In genomic region chr11:16412609-16413008, GRCm38 (mm10) we compare ENCODE assay signal across 7 mouse cellular contexts.
A peak's percentile ranks its signal among the peaks of the same experiment; 100 is the strongest.
DNase-seq lines count a peak whose midpoint lies in the region; ATAC-seq and TF ChIP-seq lines count a peak whose summit lies in the region.

No protein-coding gene starts in this region.

- no peak for TF ChIP-seq EP300 in stomach, postnatal 0 days (optimal IDR thresholded peaks at IDR 0.05)

- no peak for TF ChIP-seq POLR2A in embryonic fibroblast, embryonic 13.5 days (IDR thresholded peaks at IDR 0.05; ENCODE audit: low read depth, low read length)

- H3K4me3 ChIP-seq in embryonic fibroblast, embryonic 13.5 days (ENCODE audit: insufficient read depth, low read length) = no peak overlapping the region
- no peak overlapping the region for H3K4me3 ChIP-seq in hindbrain, postnatal 0 days (ENCODE audit: low read length)
- no peak overlapping the region for H3K4me3 ChIP-seq in stomach, postnatal 0 days (ENCODE audit: low read depth, low read length)

- H3K9me3 ChIP-seq in hindbrain, postnatal 0 days (ENCODE audit: low read length) = no peaks in the 10 kb centered on the region
- H3K9me3 ChIP-seq in stomach, postnatal 0 days (ENCODE audit: control insufficient read depth, low read length) = no peaks in the 10 kb centered on the region

- H3K4me2 ChIP-seq in hindbrain, postnatal 0 days (ENCODE audit: low read depth, low read length) = no peak overlapping the region
- no peak overlapping the region for H3K4me2 ChIP-seq in stomach, postnatal 0 days (replicated peaks; ENCODE audit: low read depth)

- ATAC-seq in hindbrain, postnatal 0 days = peak; percentile 90
- 0 out of 2 replicates have a peak, but pooled peaks have one; percentile 35 for ATAC-seq in stomach, postnatal 0 days (ENCODE audit: low FRiP score, low TSS enrichment)

- peak; percentile 40; the same call in 1 of the 2 replicates for TF ChIP-seq CTCF in embryonic fibroblast, embryonic 13.5 days (IDR thresholded peaks at IDR 0.05; ENCODE audit: borderline replicate concordance, insufficient read depth, low read length)
- TF ChIP-seq CTCF in hindbrain, postnatal 0 days (IDR thresholded peaks at IDR 0.05; ENCODE audit: low read depth) = peak; percentile 89
- TF ChIP-seq CTCF in stomach, postnatal 0 days (IDR thresholded peaks at IDR 0.05; ENCODE audit: low read depth) = peak; percentile 87

- H3K27me3 ChIP-seq in hindbrain, postnatal 0 days (ENCODE audit: insufficient read depth, low read length) = no peaks in the 10 kb centered on the region
- no peaks in the 10 kb centered on the region for H3K27me3 ChIP-seq in stomach, postnatal 0 days (ENCODE audit: control insufficient read depth, insufficient read depth, low read length)

- peak; percentile 58 for DNase-seq in MN1 (ENCODE audit: low spot score)
- DNase-seq in adrenal gland, postnatal 36 days = peak; percentile 15 to 54
- peak; percentile 92 for DNase-seq in hindbrain, postnatal 0 days (ENCODE audit: low spot score)
- DNase-seq in layer of hippocampus, postnatal 36 days = peak; percentile 10 to 45
- DNase-seq in mesoderm, embryonic 11.5 days (ENCODE audit: low read depth, low spot score) = peak; percentile 76
- peak; percentile 46 for DNase-seq in stomach, postnatal 0 days (ENCODE audit: low spot score)

- no peaks in the 10 kb centered on the region for H3K36me3 ChIP-seq in hindbrain, postnatal 0 days (ENCODE audit: insufficient read depth, low read length)
- H3K36me3 ChIP-seq in stomach, postnatal 0 days (ENCODE audit: control insufficient read depth, insufficient read depth, low read length) = no peaks in the 10 kb centered on the region

- H3K4me1 ChIP-seq in embryonic fibroblast, embryonic 13.5 days (ENCODE audit: control insufficient read depth, insufficient read depth, low read length) = no peaks in the 10 kb centered on the region
- H3K4me1 ChIP-seq in hindbrain, postnatal 0 days (ENCODE audit: insufficient read depth, low read length) = no peaks in the 10 kb centered on the region
- no peaks in the 10 kb centered on the region for H3K4me1 ChIP-seq in stomach, postnatal 0 days (replicated peaks; ENCODE audit: control insufficient read depth, insufficient read depth)

- 26% methylated on average over 4 of the region's 4 CpGs for WGBS in hindbrain, postnatal 0 days
- WGBS in stomach, postnatal 0 days = 26% methylated on average over 4 of the region's 4 CpGs

- no peak overlapping the region for H3K9ac ChIP-seq in hindbrain, postnatal 0 days (replicated peaks; ENCODE audit: low read length)
- H3K9ac ChIP-seq in stomach, postnatal 0 days (ENCODE audit: low read length) = no peak overlapping the region

- no peak overlapping the region for H3K27ac ChIP-seq in embryonic fibroblast, embryonic 13.5 days (ENCODE audit: insufficient read depth, low read length)
- no peak overlapping the region for H3K27ac ChIP-seq in hindbrain, postnatal 0 days
- no peak overlapping the region for H3K27ac ChIP-seq in stomach, postnatal 0 days (replicated peaks)

Comparison
In these comparisons a context has a peak if more than half of its experiments do, and no peak if none do; other contexts are left out.
1. DNase-seq: peak in every context shown above with its lines; median percentile 92 in hindbrain, postnatal 0 days; 76 in mesoderm, embryonic 11.5 days; 58 in MN1; 46 in stomach, postnatal 0 days; 34 in adrenal gland, postnatal 36 days; 28 in layer of hippocampus, postnatal 36 days.